ENCODE assay signal across 8 mouse cellular contexts in genomic region chr1:92178021-92178895, GRCm38 (mm10). TPM values are rescaled to one million over a fixed set of nuclear protein-coding genes. Genes with fewer than 3 reads are reported as not detected.
A peak's percentile ranks its signal among the peaks of the same experiment; 100 is the strongest.
DNase-seq lines count a peak whose midpoint lies in the region; ATAC-seq lines count a peak whose summit lies in the region.

No protein-coding gene starts in this region.

- no peak for ATAC-seq in kidney, embryonic 14.5 days (ENCODE audit: low FRiP score, low TSS enrichment)
- peak; percentile 4 for ATAC-seq in CD4-positive, CD25-positive, alpha-beta regulatory T cell, adult 4 months
- ATAC-seq in hindbrain, embryonic 12.5 days (ENCODE audit: low FRiP score) = no peak

- H3K9me3 ChIP-seq in kidney, embryonic 14.5 days (ENCODE audit: control insufficient read depth, low read length) = no peaks in the 10 kb centered on the region
- H3K9me3 ChIP-seq in hindbrain, embryonic 12.5 days (replicated peaks) = no peaks in the 10 kb centered on the region

- H3K4me1 ChIP-seq in kidney, embryonic 14.5 days (ENCODE audit: control insufficient read depth, insufficient read depth, low read length) = peaks cover 37% of the 10 kb centered on the region
- peaks cover 45% of the 10 kb centered on the region for H3K4me1 ChIP-seq in hindbrain, embryonic 12.5 days

- no peaks in the 10 kb centered on the region for H3K27me3 ChIP-seq in kidney, embryonic 14.5 days (ENCODE audit: control insufficient read depth, insufficient read depth, low read length)
- H3K27me3 ChIP-seq in hindbrain, embryonic 12.5 days = no peaks in the 10 kb centered on the region

- WGBS in kidney, embryonic 14.5 days = 38% methylated on average over 10 of the region's 10 CpGs
- WGBS in hindbrain, embryonic 12.5 days = 23% methylated on average over 10 of the region's 10 CpGs

- peak overlapping the region; percentile 69 for H3K4me2 ChIP-seq in kidney, embryonic 14.5 days (replicated peaks; ENCODE audit: low read depth, low read length)
- H3K4me2 ChIP-seq in hindbrain, embryonic 12.5 days (replicated peaks) = peak overlapping the region; percentile 64

- H3K4me3 ChIP-seq in kidney, embryonic 14.5 days (ENCODE audit: low read length) = peak overlapping the region; percentile 71; the same call in 1 of the 2 replicates
- H3K4me3 ChIP-seq in hindbrain, embryonic 12.5 days = peak overlapping the region; percentile 86

- H3K36me3 ChIP-seq in kidney, embryonic 14.5 days (ENCODE audit: control insufficient read depth, insufficient read depth, low read length) = no peaks in the 10 kb centered on the region
- H3K36me3 ChIP-seq in hindbrain, embryonic 12.5 days = no peaks in the 10 kb centered on the region

- peak overlapping the region; percentile 90; the same call in 1 of the 2 replicates for H3K9ac ChIP-seq in kidney, embryonic 14.5 days (ENCODE audit: low read depth, low read length)
- peak overlapping the region; percentile 94 for H3K9ac ChIP-seq in hindbrain, embryonic 12.5 days

- no peak for DNase-seq in kidney, adult 9 months
- DNase-seq in embryo, embryonic 10.5 days (ENCODE audit: low spot score) = peak; percentile 83
- peak; percentile 68 for DNase-seq in mesoderm, embryonic 11.5 days (ENCODE audit: low read depth, low spot score)
- DNase-seq in thymus, postnatal 10 days (ENCODE audit: low spot score in 2 of 2) = peak; percentile 61 to 64
- no peak for DNase-seq in spleen, adult 18-20 months

- no peak overlapping the region; the same call in 1 of the 2 replicates for H3K27ac ChIP-seq in kidney, embryonic 14.5 days (ENCODE audit: low read depth, low read length)
- H3K27ac ChIP-seq in hindbrain, embryonic 12.5 days = peak overlapping the region; percentile 72

RNA-seq across cellular contexts. Expression of gene Hdac4, which starts 17.2 kb away (rescaled TPM):
- polyA plus RNA-seq in kidney, embryonic 14.5 days (2014; fragmentation: Nextera tagmentation; extraction: Ambion mirVana) = 20.6 and 22.0 TPM in 2 replicates
- polyA plus RNA-seq in CD4-positive, CD25-positive, alpha-beta regulatory T cell, adult 4 months (2017; shearing (Covaris generic)) = 10 to 100 TPM; 61.6 to 72.5 TPM
- 22.8 and 25.5 TPM in 2 replicates for polyA plus RNA-seq in hindbrain, embryonic 12.5 days (2016; fragmentation: Nextera tagmentation; extraction: Ambion mirVana)

Comparison
In these comparisons a context has a peak if more than half of its experiments do, and no peak if none do; other contexts are left out.
1. DNase-seq: peak in embryo, embryonic 10.5 days (single experiment), mesoderm, embryonic 11.5 days (single experiment) and thymus, postnatal 10 days (2 of 2); none in kidney, adult 9 months (single experiment) and spleen, adult 18-20 months (0 of 2).